Mouse (Mus musculus): ENCODE measurements at regions not wholly inside any gene's neighbourhood (a gene's known extent, or its start where the extent isn't known, plus 50 kb on each side); places are given as distances from the start of the nearest gene placed in this dataset.
A peak's percentile ranks its signal among the peaks of the same experiment; 100 is the strongest.

DNA sequence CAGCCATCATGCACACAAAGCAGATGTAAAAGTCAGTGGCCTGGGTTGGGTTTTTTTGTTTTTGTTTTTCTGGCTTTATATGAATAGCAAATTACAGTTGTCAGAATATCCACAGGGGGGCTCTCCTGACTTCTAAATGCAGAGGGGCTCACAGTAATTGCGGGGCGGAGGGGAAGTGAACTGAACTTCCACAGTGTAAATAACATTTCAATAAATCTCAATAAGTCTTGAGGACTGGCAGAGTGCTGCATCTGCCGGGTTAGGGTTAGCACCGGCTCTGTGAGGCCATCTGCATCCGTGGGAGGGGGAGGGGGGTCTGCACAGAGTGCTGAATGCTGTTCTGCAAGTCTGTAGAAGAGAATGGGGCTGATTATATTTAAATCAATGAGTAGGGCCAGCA is 50.3 kb upstream of the Arl4c start:
- Histone ChIP-seq H3K9ac (no peak overlapping the region), H3K4me1 (peaks cover 22% of the 10 kb centered on the region), H3K4me2 (replicated peaks) (no peak overlapping the region), H3K27ac (replicated peaks) (no peak overlapping the region), H3K36me3 (no peaks in the 10 kb centered on the region), H3K4me3 (replicated peaks) (no peak overlapping the region), H3K9me3 (replicated peaks) (no peaks in the 10 kb centered on the region), H3K27me3 (no peaks in the 10 kb centered on the region)
- WGBS, result 4% methylated on average over 5 of the region's 5 CpGs
- no peak for ATAC-seq (ENCODE audit: insufficient number of reproducible peaks, low FRiP score, low TSS enrichment, low read depth)

DNA sequence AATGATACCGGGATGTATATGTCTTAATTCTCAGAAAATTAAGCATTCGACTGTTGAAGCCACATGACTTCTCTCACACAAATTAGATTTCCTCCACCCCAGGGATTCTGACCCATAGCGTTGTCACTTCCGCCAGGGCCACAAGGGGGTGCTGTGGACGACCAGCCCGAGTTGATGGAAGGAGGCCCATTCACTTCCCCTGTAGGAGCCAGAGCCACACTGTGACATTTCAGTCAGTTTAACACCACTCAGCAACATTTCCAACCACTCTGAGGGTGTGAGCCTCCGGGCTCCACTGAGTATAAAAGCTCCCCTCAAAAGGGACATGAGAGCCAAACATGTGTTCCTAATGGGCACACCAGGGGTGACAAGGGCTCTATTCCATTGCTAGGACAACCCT is 54.6 kb upstream of the Arl4c start:
- H3K4me2 ChIP-seq (replicated peaks), result no peak overlapping the region
- H3K4me1 ChIP-seq, result peaks cover 28% of the 10 kb centered on the region
- no peaks in the 10 kb centered on the region for H3K36me3 ChIP-seq
- WGBS, result 70% methylated on average over 7 of the region's 7 CpGs
- no peak overlapping the region for H3K4me3 ChIP-seq (replicated peaks)
- no peaks in the 10 kb centered on the region for H3K27me3 ChIP-seq
- ATAC-seq (ENCODE audit: insufficient number of reproducible peaks, low FRiP score, low TSS enrichment, low read depth), result peak; percentile 61
- peak overlapping the region; percentile 79 for H3K27ac ChIP-seq (replicated peaks)
- H3K9ac ChIP-seq, result no peak overlapping the region
- H3K9me3 ChIP-seq (replicated peaks), result no peaks in the 10 kb centered on the region

DNA sequence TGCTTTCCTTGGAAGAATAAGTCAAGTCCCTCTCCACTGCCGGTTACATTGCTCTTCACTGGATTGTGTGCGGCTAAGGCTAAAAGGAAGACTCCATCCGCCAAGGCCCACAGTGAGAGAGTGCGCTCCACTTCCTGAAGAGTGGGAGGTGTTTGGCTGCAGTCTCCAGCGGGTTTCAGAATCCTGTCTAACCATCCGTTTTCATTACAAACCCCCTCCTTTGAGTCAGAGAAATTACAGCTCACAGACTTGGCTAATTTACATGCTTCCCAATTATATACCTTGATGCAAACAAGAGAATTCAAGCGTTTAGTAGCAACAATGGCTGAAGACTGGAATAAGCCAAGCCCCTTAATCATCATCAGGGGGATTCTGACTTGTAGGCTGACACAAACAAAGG is 55.1 kb upstream of the Arl4c start:
- no peak overlapping the region for H3K4me2 ChIP-seq (replicated peaks)
- H3K36me3 ChIP-seq, result no peaks in the 10 kb centered on the region
- ATAC-seq (ENCODE audit: insufficient number of reproducible peaks, low FRiP score, low TSS enrichment, low read depth), result peak; percentile 64; the same call in 1 of the 2 replicates
- peak overlapping the region; percentile 79 for H3K27ac ChIP-seq (replicated peaks)
- no peak overlapping the region for H3K9ac ChIP-seq
- no peak overlapping the region for H3K4me3 ChIP-seq (replicated peaks)
- H3K27me3 ChIP-seq, result no peaks in the 10 kb centered on the region
- H3K4me1 ChIP-seq, result peaks cover 28% of the 10 kb centered on the region
- 51% methylated on average over 7 of the region's 7 CpGs for WGBS
- H3K9me3 ChIP-seq (replicated peaks), result no peaks in the 10 kb centered on the region

DNA sequence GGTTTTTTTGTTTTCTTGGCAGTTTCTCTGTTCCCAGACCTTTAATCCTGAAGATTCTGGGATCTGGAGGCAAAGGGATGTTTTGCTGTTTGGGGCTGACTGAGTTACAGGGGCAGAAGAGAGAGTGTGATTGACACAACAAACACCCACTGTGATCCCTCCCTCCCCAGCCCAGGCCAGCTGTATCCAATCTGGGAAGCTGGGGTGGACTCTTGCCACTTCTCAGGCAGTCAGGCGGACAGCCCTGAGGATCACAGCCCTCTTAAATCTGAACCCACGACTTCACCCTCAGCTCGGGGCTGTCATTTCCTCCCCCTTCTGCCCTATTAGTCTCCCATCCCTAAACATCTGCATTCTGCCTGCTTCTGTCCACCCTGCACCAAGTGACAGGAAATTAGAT is 55.7 kb upstream of the Arl4c start:
- H3K9me3 ChIP-seq (replicated peaks), result no peaks in the 10 kb centered on the region
- H3K36me3 ChIP-seq, result no peaks in the 10 kb centered on the region
- no peaks in the 10 kb centered on the region for H3K27me3 ChIP-seq
- H3K4me3 ChIP-seq (replicated peaks), result no peak overlapping the region
- no peak overlapping the region for H3K4me2 ChIP-seq (replicated peaks)
- H3K27ac ChIP-seq (replicated peaks), result peak overlapping the region; percentile 79
- no peak for ATAC-seq (ENCODE audit: insufficient number of reproducible peaks, low FRiP score, low TSS enrichment, low read depth)
- peaks cover 25% of the 10 kb centered on the region for H3K4me1 ChIP-seq
- WGBS, result 34% methylated on average over 3 of the region's 3 CpGs
- no peak overlapping the region for H3K9ac ChIP-seq

DNA sequence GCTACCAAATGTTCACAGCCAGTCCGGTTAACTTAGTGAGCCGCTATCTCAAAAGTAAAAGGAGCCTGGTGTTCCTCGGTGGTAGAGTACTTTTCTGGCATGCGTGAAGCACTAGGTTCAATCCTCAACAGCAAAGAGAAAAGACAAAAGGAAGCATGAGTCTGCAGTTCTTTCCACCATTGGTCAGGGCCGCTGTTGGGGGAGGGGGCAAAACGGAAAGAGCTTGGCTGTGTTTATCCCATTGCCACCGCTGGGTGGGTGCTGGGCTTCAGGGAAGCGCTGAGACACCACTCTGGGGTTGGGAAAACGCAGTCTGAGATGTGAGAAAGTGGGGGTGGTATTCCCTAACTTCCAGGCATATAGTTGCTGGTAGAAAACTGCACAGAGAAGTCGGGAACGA is 58.6 kb upstream of the Arl4c start:
- no peak overlapping the region for H3K4me2 ChIP-seq (replicated peaks)
- H3K4me1 ChIP-seq, result peaks cover 16% of the 10 kb centered on the region
- no peak overlapping the region for H3K4me3 ChIP-seq (replicated peaks)
- no peaks in the 10 kb centered on the region for H3K9me3 ChIP-seq (replicated peaks)
- no peaks in the 10 kb centered on the region for H3K27me3 ChIP-seq
- no peak overlapping the region for H3K27ac ChIP-seq (replicated peaks)
- no peaks in the 10 kb centered on the region for H3K36me3 ChIP-seq
- ATAC-seq (ENCODE audit: insufficient number of reproducible peaks, low FRiP score, low TSS enrichment, low read depth), result no peak
- WGBS, result 68% methylated on average over 11 of the region's 11 CpGs
- no peak overlapping the region for H3K9ac ChIP-seq

DNA sequence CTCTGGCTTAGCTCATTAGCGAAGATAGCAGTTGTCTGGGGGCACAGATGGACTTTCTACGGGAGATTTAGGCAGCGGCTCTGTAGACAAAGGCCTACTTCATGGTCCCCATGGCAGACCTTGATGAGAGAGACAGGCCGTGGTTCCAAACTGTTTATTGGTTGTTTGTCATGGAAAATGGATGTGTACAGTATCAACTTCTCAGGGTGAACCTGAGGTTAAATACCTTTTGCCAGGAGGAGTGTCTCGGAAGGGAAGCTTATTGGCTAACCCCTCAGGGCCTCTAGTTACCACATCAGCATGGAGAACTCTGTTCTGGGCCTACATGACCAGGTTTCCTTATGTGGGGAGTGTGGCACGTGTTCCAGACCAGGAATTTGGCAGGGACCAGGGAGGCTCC is 59.1 kb upstream of the Arl4c start:
- 68% methylated on average over 6 of the region's 6 CpGs for WGBS
- Histone ChIP-seq H3K4me3 (replicated peaks) (no peak overlapping the region), H3K9ac (no peak overlapping the region), H3K4me2 (replicated peaks) (no peak overlapping the region), H3K27ac (replicated peaks) (no peak overlapping the region), H3K4me1 (peaks cover 16% of the 10 kb centered on the region), H3K36me3 (no peaks in the 10 kb centered on the region), H3K27me3 (no peaks in the 10 kb centered on the region), H3K9me3 (replicated peaks) (no peaks in the 10 kb centered on the region)
- ATAC-seq (ENCODE audit: insufficient number of reproducible peaks, low FRiP score, low TSS enrichment, low read depth), result no peak

DNA sequence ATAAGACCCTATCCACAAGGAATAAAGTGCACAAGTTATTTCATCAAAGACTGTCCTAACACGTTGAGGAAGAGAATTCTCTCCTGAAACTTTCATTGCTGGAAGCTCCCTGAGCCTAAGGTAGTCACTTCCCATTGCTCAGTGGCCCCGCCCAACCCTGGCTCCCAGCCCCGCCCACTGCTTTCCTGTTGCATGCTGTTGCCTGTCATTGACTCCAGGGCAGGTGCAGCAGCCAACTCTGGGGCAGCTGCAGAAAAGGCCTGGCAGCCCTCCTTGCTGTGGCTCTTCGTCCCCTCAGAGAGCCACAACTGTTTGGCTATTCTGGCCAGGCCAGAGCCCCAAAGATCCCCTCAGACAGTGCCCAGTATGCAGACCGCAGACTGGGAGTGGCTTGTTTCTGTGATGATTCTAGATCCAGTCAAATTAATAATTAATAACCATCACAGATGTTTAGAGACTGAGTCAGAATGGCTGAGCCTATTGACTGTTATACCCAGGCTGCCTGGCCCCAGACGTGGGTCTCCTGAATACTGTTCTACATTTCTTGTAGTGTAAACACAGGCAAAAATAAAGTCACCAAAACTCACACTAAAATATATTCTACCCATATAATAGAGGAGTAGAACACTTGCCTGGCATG is 61.8 kb upstream of the Arl4c start:
- Histone ChIP-seq H3K27me3 (no peaks in the 10 kb centered on the region), H3K9me3 (replicated peaks) (no peaks in the 10 kb centered on the region), H3K9ac (no peak overlapping the region), H3K4me2 (replicated peaks) (no peak overlapping the region), H3K4me1 (no peaks in the 10 kb centered on the region), H3K4me3 (replicated peaks) (no peak overlapping the region), H3K36me3 (no peaks in the 10 kb centered on the region), H3K27ac (replicated peaks) (no peak overlapping the region)
- WGBS, result 48% methylated on average over 6 of the region's 6 CpGs
- ATAC-seq (ENCODE audit: insufficient number of reproducible peaks, low FRiP score, low TSS enrichment, low read depth), result no peak

DNA sequence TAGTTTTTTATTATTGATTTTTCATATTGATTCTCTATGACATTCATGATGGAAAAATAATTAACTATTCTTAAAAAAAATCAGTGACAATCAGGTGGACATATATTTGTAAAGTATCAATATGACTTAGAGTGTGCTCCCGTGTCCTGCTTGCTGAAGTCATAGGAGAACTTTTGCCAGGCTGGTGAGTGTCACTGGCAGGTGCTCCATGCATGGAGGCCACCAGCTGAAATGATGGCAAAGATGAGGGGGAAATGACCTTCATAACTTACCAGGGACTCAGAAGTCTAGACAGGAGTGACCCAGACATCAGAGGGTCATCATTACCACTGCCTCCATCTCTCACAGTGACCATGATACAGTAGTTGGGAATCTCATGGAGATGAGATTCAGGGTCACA is 62.5 kb upstream of the Arl4c start:
- no peaks in the 10 kb centered on the region for H3K4me1 ChIP-seq
- no peak overlapping the region for H3K4me3 ChIP-seq (replicated peaks)
- no peak overlapping the region for H3K9ac ChIP-seq
- H3K36me3 ChIP-seq, result no peaks in the 10 kb centered on the region
- no peak overlapping the region for H3K27ac ChIP-seq (replicated peaks)
- H3K9me3 ChIP-seq (replicated peaks), result no peaks in the 10 kb centered on the region
- no peak overlapping the region for H3K4me2 ChIP-seq (replicated peaks)
- H3K27me3 ChIP-seq, result no peaks in the 10 kb centered on the region
- WGBS, result 91% methylated on average over 1 of the region's 1 CpGs
- ATAC-seq (ENCODE audit: insufficient number of reproducible peaks, low FRiP score, low TSS enrichment, low read depth), result no peak

DNA sequence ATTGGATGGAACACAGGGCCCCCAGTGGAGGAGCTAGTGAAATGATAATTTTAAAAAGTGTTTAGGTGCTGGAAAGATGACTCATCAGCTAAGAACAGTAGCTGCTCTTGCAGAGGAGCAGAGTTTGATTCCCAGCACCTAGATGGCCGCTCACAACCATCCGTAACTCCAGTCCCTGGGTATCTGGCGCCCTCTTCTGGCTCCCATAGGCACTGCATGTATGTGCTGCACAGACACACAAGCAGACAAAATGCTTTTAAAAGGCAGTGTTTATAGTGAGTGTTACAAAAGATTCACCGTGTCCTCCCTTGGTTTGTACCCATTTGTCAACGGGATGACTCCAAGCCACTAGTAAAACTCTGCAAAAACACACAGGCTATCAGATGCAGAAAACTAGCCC is 75.0 kb upstream of the Arl4c start:
- Histone ChIP-seq H3K9ac (no peak overlapping the region), H3K36me3 (no peaks in the 10 kb centered on the region), H3K27ac (replicated peaks) (no peak overlapping the region), H3K4me2 (replicated peaks) (no peak overlapping the region), H3K4me3 (replicated peaks) (no peak overlapping the region), H3K9me3 (replicated peaks) (no peaks in the 10 kb centered on the region), H3K4me1 (no peaks in the 10 kb centered on the region), H3K27me3 (no peaks in the 10 kb centered on the region)
- WGBS, result 90% methylated on average over 5 of the region's 5 CpGs
- ATAC-seq (ENCODE audit: insufficient number of reproducible peaks, low FRiP score, low TSS enrichment, low read depth), result no peak

DNA sequence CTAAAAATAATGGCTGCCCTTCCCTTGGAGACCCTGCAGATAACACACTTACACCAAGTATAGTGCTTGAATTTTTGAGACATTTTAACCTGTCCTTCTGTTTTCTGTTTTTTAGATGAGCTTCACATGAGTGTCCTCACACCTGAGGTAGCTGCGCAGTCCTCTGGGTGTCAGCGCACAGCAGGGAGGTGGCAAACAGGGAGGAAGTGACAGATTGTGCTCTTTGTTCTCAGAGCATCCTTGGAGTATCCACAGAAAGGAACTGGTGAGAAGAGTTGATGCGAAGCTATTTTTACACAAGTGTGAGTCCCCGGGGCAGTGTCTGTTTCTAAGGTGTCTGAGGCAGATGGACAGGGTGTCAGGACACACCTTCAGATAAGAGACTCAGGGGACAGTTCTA is 78.2 kb upstream of the Arl4c start:
- no peak for ATAC-seq (ENCODE audit: insufficient number of reproducible peaks, low FRiP score, low TSS enrichment, low read depth)
- no peaks in the 10 kb centered on the region for H3K36me3 ChIP-seq
- H3K4me2 ChIP-seq (replicated peaks), result no peak overlapping the region
- H3K27me3 ChIP-seq, result no peaks in the 10 kb centered on the region
- 84% methylated on average over 4 of the region's 4 CpGs for WGBS
- H3K4me3 ChIP-seq (replicated peaks), result no peak overlapping the region
- H3K9ac ChIP-seq, result no peak overlapping the region
- no peaks in the 10 kb centered on the region for H3K9me3 ChIP-seq (replicated peaks)
- H3K4me1 ChIP-seq, result no peaks in the 10 kb centered on the region
- no peak overlapping the region for H3K27ac ChIP-seq (replicated peaks)

DNA sequence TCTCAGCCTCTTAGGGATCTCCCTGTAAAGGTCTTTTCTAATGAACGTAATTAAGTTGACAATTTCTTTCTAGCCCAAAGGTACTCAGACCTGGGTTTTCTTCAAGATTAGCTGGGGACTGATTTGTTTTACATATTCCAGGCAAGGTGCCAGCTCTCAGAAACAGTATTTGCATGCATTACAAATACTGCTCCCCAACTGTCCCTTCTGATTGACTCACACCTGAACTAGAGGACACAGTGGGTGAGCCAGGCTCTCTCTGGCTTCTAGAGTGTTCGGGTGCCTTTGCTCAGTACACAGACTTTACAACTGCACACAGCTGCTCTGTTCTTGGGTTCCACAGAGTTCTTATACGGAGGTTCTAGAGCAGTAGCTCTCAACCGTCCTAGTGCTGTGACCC is 81.1 kb upstream of the Arl4c start:
- Histone ChIP-seq H3K9ac (no peak overlapping the region), H3K4me1 (no peaks in the 10 kb centered on the region), H3K4me2 (replicated peaks) (no peak overlapping the region), H3K36me3 (no peaks in the 10 kb centered on the region), H3K4me3 (replicated peaks) (no peak overlapping the region), H3K27me3 (no peaks in the 10 kb centered on the region), H3K9me3 (replicated peaks) (no peaks in the 10 kb centered on the region), H3K27ac (replicated peaks) (no peak overlapping the region)
- ATAC-seq (ENCODE audit: insufficient number of reproducible peaks, low FRiP score, low TSS enrichment, low read depth), result no peak
- 78% methylated on average over 4 of the region's 4 CpGs for WGBS

DNA sequence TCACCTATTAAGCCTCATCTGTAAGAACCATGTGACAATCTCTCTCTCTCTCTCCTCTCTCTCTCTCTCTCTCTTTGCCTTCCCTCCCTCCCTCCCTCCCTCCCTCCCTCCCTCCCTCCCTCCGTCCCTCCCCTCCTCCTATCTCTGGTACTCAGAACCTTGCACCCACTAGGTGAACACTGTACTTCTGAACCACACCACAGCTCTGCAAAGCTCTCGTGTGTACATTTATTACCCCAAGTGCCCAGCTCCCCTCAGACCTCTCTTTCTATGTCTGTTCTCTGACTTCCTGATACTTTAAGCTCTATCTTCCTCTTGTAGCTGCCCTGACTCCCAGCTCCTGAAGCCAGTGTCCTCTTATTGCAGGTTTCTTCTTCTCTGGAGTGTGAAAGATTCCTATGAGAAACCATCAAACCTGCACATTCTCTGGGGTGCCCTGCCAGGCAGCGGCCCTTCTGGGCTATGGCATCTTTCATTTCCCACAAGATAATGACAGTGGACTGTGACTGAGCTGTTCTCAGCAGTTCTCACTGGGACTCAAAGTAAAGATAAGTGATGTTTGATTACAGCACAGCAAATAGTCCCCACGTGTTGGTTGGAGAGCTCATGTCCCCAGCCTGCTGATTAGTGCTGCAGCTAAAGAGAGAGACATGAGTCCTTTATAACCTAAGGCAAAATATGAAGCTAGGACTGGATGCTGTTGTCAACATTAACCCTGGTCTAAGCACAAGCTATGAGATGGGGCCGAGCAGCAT is 83.0 kb upstream of the Arl4c start:
- Histone ChIP-seq H3K9me3 (replicated peaks) (no peaks in the 10 kb centered on the region), H3K36me3 (no peaks in the 10 kb centered on the region), H3K9ac (no peak overlapping the region), H3K4me3 (replicated peaks) (no peak overlapping the region), H3K4me1 (no peaks in the 10 kb centered on the region), H3K27me3 (no peaks in the 10 kb centered on the region), H3K4me2 (replicated peaks) (no peak overlapping the region), H3K27ac (replicated peaks) (no peak overlapping the region)
- ATAC-seq (ENCODE audit: insufficient number of reproducible peaks, low FRiP score, low TSS enrichment, low read depth), result no peak
- 62% methylated on average over 4 of the region's 5 CpGs for WGBS
